Mouse (Mus musculus) neural tube, embryonic 15.5 days (tissue): Measurements from ENCODE around the gene Gm11146. TPM values are rescaled to one million over a fixed set of nuclear protein-coding genes. Genes with fewer than 3 reads are reported as not detected.

Experiments
- ATAC-seq: fragments of 200-750 bp; cut with Nextera tagmentation; 2 replicates; pipeline ENCODE4 v1.8.0; 2017; ENCODE audit warnings: mild to moderate bottlenecking, moderate TSS enrichment, moderate library complexity; ENCODE audit not compliant: low FRiP score
- H3K27ac ChIP-seq: fragments of 300-500 bp; sonication (generic); replicated peaks from 2 replicates; pipeline ENCODE4 v1.5.1; 2015; ENCODE audit warnings: mild to moderate bottlenecking, inconsistent platforms
- H3K27me3 ChIP-seq: fragments of 300-500 bp; sonication (generic); replicated peaks from 2 replicates; pipeline ENCODE4 v1.6.1; 2015; ENCODE audit warnings: inconsistent platforms
- H3K36me3 ChIP-seq: fragments of 300-500 bp; sonication (generic); 2 replicates; pipeline ENCODE4 v1.6.1; 2015; ENCODE audit warnings: inconsistent platforms
- H3K4me1 ChIP-seq: fragments of 300-500 bp; sonication (generic); 2 replicates; pipeline ENCODE4 v1.6.1; 2015; ENCODE audit warnings: inconsistent platforms
- H3K4me2 ChIP-seq: fragments of 300-500 bp; sonication (generic); 2 replicates; pipeline ENCODE4 v1.6.1; 2015; ENCODE audit warnings: inconsistent platforms, mild to moderate bottlenecking, moderate library complexity
- H3K4me3 ChIP-seq: fragments of 300-500 bp; sonication (generic); replicated peaks from 2 replicates; pipeline ENCODE4 v1.5.1; 2015; ENCODE audit warnings: mild to moderate bottlenecking, inconsistent platforms
- H3K9ac ChIP-seq: fragments of 300-500 bp; sonication (generic); replicated peaks from 2 replicates; pipeline ENCODE4 v1.6.1; 2015; ENCODE audit warnings: mild to moderate bottlenecking, inconsistent platforms
- H3K9me3 ChIP-seq: fragments of 300-500 bp; sonication (generic); replicated peaks from 2 replicates; pipeline ENCODE4 v1.6.1; 2016; ENCODE audit warnings: inconsistent platforms
- WGBS: fragments of 180-500 bp; shearing (Covaris S2); methylation state at CpG from one replicate; pipeline ENCODE4 v1.1.7; 2015; ENCODE audit warnings: mixed read lengths; 5-methylcytosine and 5-hydroxymethylcytosine counted together
- polyA plus RNA-seq: library from polyadenylated mRNA; unstranded; fragments of >200 nt; fragmentation: Nextera tagmentation; extraction: Ambion mirVana; gene quantifications from 2 replicates; pipeline ENCODE4 v1.2.1, GENCODE M21; 2015

Gene Gm11146
- polyA plus RNA-seq, 1 experiment from 2014 or later, result not detected

DNA sequence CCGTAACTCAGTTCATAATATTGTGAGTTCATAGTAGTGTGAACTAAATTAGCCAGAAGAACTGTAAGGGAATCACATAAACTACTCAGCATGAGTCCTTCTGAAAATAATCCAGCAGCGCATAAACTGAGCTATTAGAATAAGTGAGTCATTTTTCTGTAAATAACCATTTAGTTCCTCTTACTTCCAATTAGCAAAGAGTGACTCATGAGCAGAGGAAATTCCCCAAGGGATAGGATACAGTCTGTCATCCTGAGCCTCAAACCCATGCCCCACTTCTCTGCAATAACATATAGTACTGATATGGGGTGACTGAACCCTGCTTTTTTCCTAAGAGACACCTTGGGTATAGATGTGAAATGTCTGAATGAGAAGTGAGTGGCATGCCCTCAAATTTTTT is 687 bp upstream of the Gm11146 start:
- H3K4me3 ChIP-seq, result no peak overlapping the region
- WGBS, result 35% methylated on average over 2 of the region's 2 CpGs
- H3K4me1 ChIP-seq, result no peaks in the 10 kb centered on the region
- H3K4me2 ChIP-seq, result no peak overlapping the region
- no peaks in the 10 kb centered on the region for H3K36me3 ChIP-seq
- H3K9me3 ChIP-seq, result no peaks in the 10 kb centered on the region
- no peaks in the 10 kb centered on the region for H3K27me3 ChIP-seq
- ATAC-seq, result no peak; the same call in 1 of the 2 replicates
- no peak overlapping the region for H3K9ac ChIP-seq
- peak overlapping the region; percentile 30; the same call in 1 of the 2 replicates for H3K27ac ChIP-seq

DNA sequence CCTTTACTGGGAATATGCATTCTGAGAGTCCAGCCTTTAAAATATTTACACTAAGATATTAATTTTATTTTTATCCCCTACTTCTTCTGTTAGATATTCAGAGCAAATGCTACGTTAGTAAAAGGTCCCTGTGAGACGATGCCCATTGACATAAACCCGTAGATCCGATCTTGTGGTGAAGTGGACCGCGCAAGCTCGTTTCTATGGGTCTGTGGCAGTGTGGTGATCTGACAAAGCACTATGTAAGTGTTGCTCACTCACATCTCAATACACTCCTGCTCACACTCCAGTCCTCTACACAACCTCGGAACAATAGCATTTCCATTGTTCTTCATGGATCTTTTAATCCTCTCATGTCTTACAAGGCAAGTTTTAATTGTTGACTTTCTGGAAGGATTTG is 3.1 kb downstream of the Gm11146 start:
- peak overlapping the region; percentile 66; the same call in 1 of the 2 replicates for H3K27ac ChIP-seq
- peak overlapping the region; percentile 40 for H3K4me2 ChIP-seq

GRCm38 (mm10) chr16:77596556-77596955 is 5.3 kb downstream of the Gm11146 start:
- 45% methylated on average over 5 of the region's 5 CpGs for WGBS
- H3K27ac ChIP-seq, result peak overlapping the region; percentile 77
- ATAC-seq, result no peak

More for the DNA sequence above, 3.1 kb downstream of the Gm11146 start:
- Histone ChIP-seq H3K27me3 (no peaks in the 10 kb centered on the region), H3K9ac (no peak overlapping the region), H3K4me1 (no peaks in the 10 kb centered on the region), H3K4me3 (peak overlapping the region; percentile 23), H3K9me3 (no peaks in the 10 kb centered on the region), H3K36me3 (no peaks in the 10 kb centered on the region)
- 62% methylated on average over 8 of the region's 8 CpGs for WGBS
- ATAC-seq, result no peak

GRCm38 (mm10) chr16:77595661-77596060 is 6.2 kb downstream of the Gm11146 start:
- WGBS, result 65% methylated on average over 7 of the region's 7 CpGs
- Histone ChIP-seq H3K4me2 (peak overlapping the region; percentile 53), H3K27me3 (no peaks in the 10 kb centered on the region), H3K9ac (peak overlapping the region; percentile 47), H3K27ac (peak overlapping the region; percentile 89), H3K4me3 (peak overlapping the region; percentile 36), H3K9me3 (no peaks in the 10 kb centered on the region), H3K4me1 (peaks cover 4% of the 10 kb centered on the region; the same call in 1 of the 2 replicates), H3K36me3 (no peaks in the 10 kb centered on the region)
- no peak for ATAC-seq

More at GRCm38 (mm10) chr16:77596556-77596955, 5.3 kb downstream of the Gm11146 start:
- H3K9me3 ChIP-seq, result no peaks in the 10 kb centered on the region
- H3K9ac ChIP-seq, result peak overlapping the region; percentile 29
- peak overlapping the region; percentile 35 for H3K4me3 ChIP-seq
- H3K4me2 ChIP-seq, result peak overlapping the region; percentile 40
- H3K27me3 ChIP-seq, result no peaks in the 10 kb centered on the region
- H3K4me1 ChIP-seq, result peaks cover 4% of the 10 kb centered on the region; the same call in 1 of the 2 replicates
- no peaks in the 10 kb centered on the region for H3K36me3 ChIP-seq

- ATAC-seq, result peak; percentile 72
- Histone ChIP-seq H3K36me3 (no peaks in the 10 kb centered on the region), H3K27ac (peak overlapping the region; percentile 89), H3K4me2 (peak overlapping the region; percentile 53), H3K9me3 (no peaks in the 10 kb centered on the region), H3K4me3 (peak overlapping the region; percentile 36), H3K27me3 (no peaks in the 10 kb centered on the region), H3K4me1 (peaks cover 4% of the 10 kb centered on the region; the same call in 1 of the 2 replicates), H3K9ac (peak overlapping the region; percentile 47)
- WGBS, result 28% methylated on average over 13 of the region's 13 CpGs
These were observed 7.3 kb downstream of the Gm11146 start for GRCm38 (mm10) chr16:77594553-77594952.

DNA sequence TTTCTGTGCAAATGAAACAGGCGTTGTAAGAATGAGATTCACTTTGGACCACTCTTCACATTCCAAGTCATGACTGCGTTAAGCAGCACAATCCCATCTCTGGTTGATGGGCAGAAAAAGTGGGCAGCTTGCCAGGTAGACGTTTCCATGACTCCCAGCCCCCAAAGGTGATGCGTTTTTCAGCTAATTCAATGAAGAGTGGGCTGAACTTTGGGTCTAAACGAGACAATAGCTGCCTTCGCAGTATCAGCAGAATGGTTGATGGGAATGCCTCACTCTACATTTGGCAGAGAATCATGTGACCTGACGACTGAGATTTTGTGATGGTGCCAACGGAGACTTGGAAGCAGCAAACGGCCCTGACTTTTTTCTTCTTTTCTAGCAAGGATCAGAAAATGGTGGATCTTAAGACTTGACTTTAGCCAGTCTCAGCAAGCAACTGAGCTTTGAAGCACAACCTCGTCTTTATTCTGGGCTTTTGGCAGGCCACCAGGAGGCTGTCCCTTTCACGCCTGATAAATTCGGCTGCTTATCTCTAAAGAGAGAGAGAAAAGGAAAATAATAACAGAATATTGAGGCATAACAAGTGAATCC is 8.0 kb downstream of the Gm11146 start:
- Histone ChIP-seq H3K27ac (peak overlapping the region; percentile 89), H3K4me3 (peak overlapping the region; percentile 23), H3K27me3 (no peaks in the 10 kb centered on the region), H3K4me2 (peak overlapping the region; percentile 53), H3K9me3 (no peaks in the 10 kb centered on the region), H3K9ac (peak overlapping the region; percentile 47; the same call in 1 of the 2 replicates), H3K4me1 (peaks cover 4% of the 10 kb centered on the region; the same call in 1 of the 2 replicates), H3K36me3 (no peaks in the 10 kb centered on the region)
- peak; percentile 88 for ATAC-seq
- 21% methylated on average over 12 of the region's 12 CpGs for WGBS

DNA sequence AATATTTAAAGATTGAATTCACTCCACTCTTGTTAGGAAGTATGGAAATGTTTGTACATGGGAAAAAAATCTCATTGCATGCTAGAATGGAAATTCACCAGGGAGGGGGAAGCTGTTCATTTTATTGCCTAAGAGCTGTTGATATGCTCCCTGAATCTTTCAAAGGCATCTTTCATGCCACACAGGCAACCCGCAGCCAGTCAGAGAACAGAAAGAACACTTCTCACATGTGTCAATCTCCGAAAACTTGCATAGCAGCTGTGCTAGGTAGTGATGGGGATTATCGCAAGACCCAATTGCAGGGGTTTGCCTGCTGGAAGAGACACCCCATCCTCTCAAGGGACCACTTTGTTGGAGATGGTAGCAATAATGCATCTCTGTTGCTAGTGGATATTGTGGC is 8.9 kb downstream of the Gm11146 start:
- no peak for ATAC-seq
- Histone ChIP-seq H3K27me3 (no peaks in the 10 kb centered on the region), H3K9me3 (no peaks in the 10 kb centered on the region), H3K4me1 (peaks cover 4% of the 10 kb centered on the region; the same call in 1 of the 2 replicates), H3K27ac (peak overlapping the region; percentile 89), H3K9ac (no peak overlapping the region), H3K4me2 (peak overlapping the region; percentile 53), H3K4me3 (peak overlapping the region; percentile 23; the same call in 1 of the 2 replicates), H3K36me3 (no peaks in the 10 kb centered on the region)
- WGBS, result 28% methylated on average over 3 of the region's 3 CpGs

- WGBS, result 23% methylated on average over 5 of the region's 5 CpGs
- Histone ChIP-seq H3K4me2 (no peak overlapping the region), H3K9me3 (no peaks in the 10 kb centered on the region), H3K27ac (peak overlapping the region; percentile 64), H3K4me3 (no peak overlapping the region), H3K4me1 (peaks cover 9% of the 10 kb centered on the region), H3K36me3 (no peaks in the 10 kb centered on the region), H3K27me3 (no peaks in the 10 kb centered on the region), H3K9ac (no peak overlapping the region)
- ATAC-seq, result peak; percentile 70; the same call in 1 of the 2 replicates
These were observed 28.9 kb downstream of the Gm11146 start for GRCm38 (mm10) chr16:77573036-77573435.

DNA sequence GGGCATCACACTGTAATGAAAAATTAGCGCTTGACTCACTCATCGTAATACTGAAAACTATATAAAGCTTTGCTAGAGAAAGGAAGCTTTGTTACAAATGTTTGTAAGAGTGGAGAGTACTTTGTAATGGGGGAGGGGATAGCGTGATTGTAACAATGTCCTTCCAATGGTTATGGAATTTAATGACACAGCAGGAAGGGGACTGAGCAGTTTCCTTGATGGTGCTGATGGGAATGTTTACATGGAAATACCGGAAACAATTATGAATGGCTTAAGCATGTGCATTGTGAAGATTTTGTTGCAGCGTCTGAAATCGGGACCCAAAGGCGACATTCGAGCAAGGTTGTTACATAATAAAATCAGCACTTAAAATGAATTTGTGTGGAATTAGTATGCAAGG is 32.4 kb downstream of the Gm11146 start:
- Histone ChIP-seq H3K4me2 (0 out of 2 replicates have a peak overlapping the region, but pooled peaks have one; percentile 7), H3K9me3 (no peaks in the 10 kb centered on the region), H3K4me3 (no peak overlapping the region), H3K27me3 (no peaks in the 10 kb centered on the region), H3K27ac (no peak overlapping the region), H3K36me3 (no peaks in the 10 kb centered on the region), H3K9ac (no peak overlapping the region), H3K4me1 (peaks cover 9% of the 10 kb centered on the region)
- WGBS, result 73% methylated on average over 8 of the region's 8 CpGs
- ATAC-seq, result no peak

GRCm38 (mm10) chr16:77568384-77568783 is 33.5 kb downstream of the Gm11146 start:
- no peaks in the 10 kb centered on the region for H3K36me3 ChIP-seq
- no peaks in the 10 kb centered on the region for H3K27me3 ChIP-seq
- no peak overlapping the region for H3K4me3 ChIP-seq
- 74% methylated on average over 3 of the region's 3 CpGs for WGBS
- H3K27ac ChIP-seq, result no peak overlapping the region
- ATAC-seq, result no peak
- H3K4me1 ChIP-seq, result peaks cover 8% of the 10 kb centered on the region
- no peak overlapping the region for H3K4me2 ChIP-seq
- no peak overlapping the region for H3K9ac ChIP-seq
- no peaks in the 10 kb centered on the region for H3K9me3 ChIP-seq

DNA sequence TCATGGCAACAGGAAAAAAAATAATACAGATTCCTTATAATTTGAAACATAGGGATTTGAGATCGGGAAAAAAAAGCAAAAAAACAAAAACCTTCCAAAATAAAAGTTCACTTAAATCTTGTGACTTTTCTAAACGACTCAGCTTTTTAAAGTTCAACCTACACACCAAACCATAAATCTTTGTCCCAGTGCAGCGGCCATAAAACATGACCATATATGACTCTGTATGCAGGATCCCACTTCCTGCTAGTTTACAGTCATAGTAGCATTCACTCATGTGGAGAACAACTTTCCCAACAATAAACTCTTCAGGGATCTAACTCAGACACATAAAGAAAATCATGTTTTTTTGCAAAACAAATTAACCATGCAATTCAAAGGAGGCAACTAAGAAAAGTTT is 39.0 kb downstream of the Gm11146 start:
- ATAC-seq, result no peak
- WGBS, result 70% methylated on average over 3 of the region's 3 CpGs
- no peak overlapping the region for H3K9ac ChIP-seq
- no peak overlapping the region for H3K27ac ChIP-seq
- H3K4me3 ChIP-seq, result no peak overlapping the region
- no peak overlapping the region for H3K4me2 ChIP-seq
- no peaks in the 10 kb centered on the region for H3K36me3 ChIP-seq
- no peaks in the 10 kb centered on the region for H3K9me3 ChIP-seq
- no peaks in the 10 kb centered on the region for H3K27me3 ChIP-seq
- H3K4me1 ChIP-seq, result no peaks in the 10 kb centered on the region

DNA sequence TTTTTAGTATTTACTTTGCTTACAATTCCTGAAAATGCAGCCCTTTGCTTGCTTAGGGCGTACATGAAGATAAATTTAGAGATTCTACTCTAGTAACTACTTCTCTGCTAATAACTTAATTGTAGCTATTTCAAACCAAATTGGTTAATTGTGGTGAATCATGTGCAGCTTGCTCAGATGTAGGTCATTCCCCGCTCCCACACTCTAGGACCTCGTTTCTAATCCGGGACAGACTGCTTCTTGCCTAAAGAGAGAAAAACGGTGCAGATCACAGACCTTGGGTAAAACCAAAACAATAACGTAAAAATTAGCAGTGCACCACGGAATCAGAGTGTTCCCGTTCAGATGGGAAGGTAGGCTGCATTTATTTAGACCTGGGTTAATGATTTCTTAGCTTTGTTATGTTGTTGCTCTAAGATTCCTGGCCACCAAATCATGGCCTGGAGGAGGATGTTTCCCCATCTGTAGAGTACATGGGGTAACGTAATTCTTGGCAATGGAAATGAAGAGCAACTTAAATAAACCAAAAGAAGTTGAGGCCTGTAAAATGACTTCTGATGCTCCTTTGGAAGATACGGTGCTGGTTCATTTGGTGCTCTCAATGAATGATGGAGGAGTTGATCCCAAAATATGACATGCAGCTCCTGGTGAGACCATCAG is 45.3 kb downstream of the Gm11146 start:
- Histone ChIP-seq H3K9me3 (no peaks in the 10 kb centered on the region), H3K4me3 (no peak overlapping the region), H3K27ac (no peak overlapping the region), H3K4me2 (no peak overlapping the region), H3K4me1 (no peaks in the 10 kb centered on the region), H3K9ac (no peak overlapping the region), H3K27me3 (no peaks in the 10 kb centered on the region), H3K36me3 (no peaks in the 10 kb centered on the region)
- no peak for ATAC-seq
- 90% methylated on average over 10 of the region's 10 CpGs for WGBS
